In genomic region chr15:97850441-97850840, GRCm38 (mm10) we compare ENCODE assay signal across 10 mouse cellular contexts. TPM values are rescaled to one million over a fixed set of nuclear protein-coding genes. Genes with fewer than 3 reads are reported as not detected.
DNase-seq lines count a peak whose midpoint lies in the region; ATAC-seq lines count a peak whose summit lies in the region.
"Had no signal": no experiment of that assay in that cellular context is flagged by ENCODE, and none has a peak within 500 bp of the region (broad histone marks: within the 10 kb centered on the region; RNA-seq: fewer than 3 reads in every experiment).

No protein-coding gene starts in this region.

- no peaks in the 10 kb centered on the region for H3K9me3 ChIP-seq in embryonic facial prominence, embryonic 11.5 days (replicated peaks; ENCODE audit: control insufficient read depth, low read length)
- H3K9me3 ChIP-seq: heart, embryonic 15.5 days; neural tube, embryonic 13.5 days had no signal

- DNase-seq in adrenal gland, adult 2 months = peak; percentile 54
- no peak for DNase-seq in adrenal gland, postnatal 10 days
- peak; percentile 33 for DNase-seq in layer of hippocampus, adult 11-12 months (ENCODE audit: low spot score)
- no peak for DNase-seq in layer of hippocampus, adult 8-10 months (ENCODE audit: low spot score in 2 of 2)
- DNase-seq in embryonic facial prominence, embryonic 11.5 days (ENCODE audit: low spot score) = peak; percentile 71
- DNase-seq in naive thymus-derived CD4-positive, alpha-beta T cell, adult 2 months (ENCODE audit: low read depth) = peak; percentile 73
- DNase-seq in left cerebral cortex, adult 18-20 months (ENCODE audit: low spot score in 2 of 2) = no peak
- DNase-seq in urinary bladder, postnatal 14 days (ENCODE audit: low spot score) = no peak

- no peak overlapping the region for H3K27ac ChIP-seq in embryonic facial prominence, embryonic 11.5 days (replicated peaks; ENCODE audit: low read depth, low read length)
- H3K27ac ChIP-seq: heart, embryonic 15.5 days had no signal

- no peak for ATAC-seq in embryonic facial prominence, embryonic 11.5 days (replicated peaks; ENCODE audit: insufficient number of reproducible peaks, low FRiP score, low TSS enrichment, low read depth)

- H3K4me1 ChIP-seq in embryonic facial prominence, embryonic 11.5 days (ENCODE audit: control insufficient read depth, insufficient read depth, low read length) = no peaks in the 10 kb centered on the region

- no peak overlapping the region for H3K9ac ChIP-seq in embryonic facial prominence, embryonic 11.5 days (replicated peaks; ENCODE audit: low read length)
- H3K9ac ChIP-seq: heart, embryonic 15.5 days; neural tube, embryonic 13.5 days had no signal

- 13% methylated on average over 2 of the region's 2 CpGs for WGBS in embryonic facial prominence, embryonic 11.5 days

- H3K27me3 ChIP-seq in embryonic facial prominence, embryonic 11.5 days (ENCODE audit: control insufficient read depth, insufficient read depth, low read length) = no peaks in the 10 kb centered on the region
- H3K27me3 ChIP-seq: neural tube, embryonic 13.5 days had no signal

- no peak overlapping the region for H3K4me3 ChIP-seq in embryonic facial prominence, embryonic 11.5 days (ENCODE audit: low read depth, low read length)
- H3K4me3 ChIP-seq: heart, embryonic 15.5 days; neural tube, embryonic 13.5 days had no signal

- no peaks in the 10 kb centered on the region for H3K36me3 ChIP-seq in embryonic facial prominence, embryonic 11.5 days (replicated peaks; ENCODE audit: control insufficient read depth, insufficient read depth, low read depth, low read length)
- H3K36me3 ChIP-seq: heart, embryonic 15.5 days; neural tube, embryonic 13.5 days had no signal

- no peak overlapping the region for H3K4me2 ChIP-seq in embryonic facial prominence, embryonic 11.5 days (ENCODE audit: low read depth, low read length)
- H3K4me2 ChIP-seq: heart, embryonic 15.5 days; neural tube, embryonic 13.5 days had no signal

RNA-seq across cellular contexts. Expression of gene Hdac7, which starts 6.1 kb away (rescaled TPM):
- 10 to 100 TPM; 52.5 to 65.1 TPM for total RNA-seq in adrenal gland, adult 2 months (2021)
- 256 and 263 TPM in 2 replicates for polyA plus RNA-seq in adrenal gland, adult 2 months (2012; rRNA removed)
- 10 to 100 TPM; 50.4 to 76.7 TPM for total RNA-seq in adrenal gland, postnatal 10 days (2021)
- total RNA-seq in layer of hippocampus, adult 8-10 months (2022) = 10 to 100 TPM; 28.0 to 41.5 (median 34.1) TPM
- polyA plus RNA-seq in embryonic facial prominence, embryonic 11.5 days (2014; fragmentation: Nextera tagmentation; extraction: Ambion mirVana) = 17.0 and 20.3 TPM in 2 replicates
- 10 to 100 TPM; 31.5 to 36.1 TPM for total RNA-seq in left cerebral cortex, adult 18-20 months (2021)

RNA-seq across cellular contexts. Expression of gene Vdr, which starts 60.0 kb away (rescaled TPM):
- 10 to 100 TPM in 1 of 2 experiments, 1 to 10 TPM in 1; 6.6 to 17.1 TPM for total RNA-seq in adrenal gland, adult 2 months (2021)
- polyA plus RNA-seq in adrenal gland, adult 2 months (2012; rRNA removed) = 2.7 and 5.8 TPM in 2 replicates
- total RNA-seq in adrenal gland, postnatal 10 days (2021) = 1 to 10 TPM; 5.3 to 5.4 TPM
- total RNA-seq in layer of hippocampus, adult 8-10 months (2022) = under 1 TPM; 0.23 to 0.64 (median 0.50) TPM
- polyA plus RNA-seq in embryonic facial prominence, embryonic 11.5 days (2014; fragmentation: Nextera tagmentation; extraction: Ambion mirVana) = 0.29 and 0.36 TPM in 2 replicates
- total RNA-seq in left cerebral cortex, adult 18-20 months (2021) = 1 to 10 TPM in 1 of 2 experiments, under 1 TPM in 1; 0.75 to 2.3 TPM

Comparison
In these comparisons a context has a peak if more than half of its experiments do, and no peak if none do; other contexts are left out.
1. DNase-seq: peak in adrenal gland, adult 2 months (single experiment), layer of hippocampus, adult 11-12 months (single experiment), embryonic facial prominence, embryonic 11.5 days (single experiment) and naive thymus-derived CD4-positive, alpha-beta T cell, adult 2 months (single experiment); none in adrenal gland, postnatal 10 days (single experiment), layer of hippocampus, adult 8-10 months (0 of 2), left cerebral cortex, adult 18-20 months (0 of 2) and urinary bladder, postnatal 14 days (single experiment).